ENCODE assay signal across 12 mouse cellular contexts in genomic region chr13:49190876-49191672, GRCm38 (mm10). TPM values are rescaled to one million over a fixed set of nuclear protein-coding genes. Genes with fewer than 3 reads are reported as not detected.
A peak's percentile ranks its signal among the peaks of the same experiment; 100 is the strongest.
DNase-seq lines count a peak whose midpoint lies in the region; ATAC-seq lines count a peak whose summit lies in the region.
"Had no signal": no experiment of that assay in that cellular context is flagged by ENCODE, and none has a peak within 500 bp of the region (broad histone marks: within the 10 kb centered on the region; RNA-seq: fewer than 3 reads in every experiment).

No protein-coding gene starts in this region.

- no peak for DNase-seq in heart, postnatal 36 days
- DNase-seq in embryonic facial prominence, embryonic 10.5 days (ENCODE audit: low spot score), result no peak
- peak; percentile 88 for DNase-seq in kidney, adult 9 months
- no peak for DNase-seq in forebrain, embryonic 14.5 days (ENCODE audit: low spot score)
- no peak for DNase-seq in c-Kit-positive CD71-positive TER-119-positive erythroid progenitor cells, embryonic 14.5 days (ENCODE audit: low spot score)
- no peak for DNase-seq in cerebellum, adult 18-20 months
- DNase-seq: cerebellum, postnatal 10 days; thymus, adult 2 months had no signal

- peaks cover 48 to 55% of the 10 kb centered on the region in 2 experiments for H3K4me1 ChIP-seq in heart, embryonic 14.5 days (ENCODE audit: control insufficient read depth in 2 of 2, insufficient read depth in 2 of 2, low read length in 2 of 2)
- H3K4me1 ChIP-seq in embryonic facial prominence, embryonic 10.5 days, result peaks cover 64% of the 10 kb centered on the region
- H3K4me1 ChIP-seq in liver, embryonic 15.5 days (replicated peaks), result peaks cover 65% of the 10 kb centered on the region
- peaks cover 9% of the 10 kb centered on the region; the same call in 1 of the 2 replicates for H3K4me1 ChIP-seq in forebrain, embryonic 14.5 days (ENCODE audit: control insufficient read depth, insufficient read depth, low read length)

- H3K27me3 ChIP-seq in heart, embryonic 14.5 days (ENCODE audit: control insufficient read depth, insufficient read depth, low read length), result no peaks in the 10 kb centered on the region
- peaks cover 32% of the 10 kb centered on the region for H3K27me3 ChIP-seq in embryonic facial prominence, embryonic 10.5 days (replicated peaks; ENCODE audit: low read depth, poor library complexity, severe bottlenecking)
- no peaks in the 10 kb centered on the region for H3K27me3 ChIP-seq in liver, embryonic 15.5 days
- H3K27me3 ChIP-seq in forebrain, embryonic 14.5 days (replicated peaks; ENCODE audit: control insufficient read depth, insufficient read depth, low read length), result no peaks in the 10 kb centered on the region

- WGBS in heart, embryonic 14.5 days, result 68% methylated on average over 7 of the region's 7 CpGs
- WGBS in embryonic facial prominence, embryonic 10.5 days, result 84% methylated on average over 7 of the region's 7 CpGs
- WGBS in liver, embryonic 15.5 days (ENCODE audit: insufficient replicate concordance), result 47% methylated on average over 7 of the region's 7 CpGs
- WGBS in forebrain, embryonic 14.5 days, result 89% methylated on average over 7 of the region's 7 CpGs

- peak overlapping the region; percentile 8 to 39; a peak in 2 of 4 replicates for H3K27ac ChIP-seq in heart, embryonic 14.5 days (replicated peaks in 1 of 2; ENCODE audit: control insufficient read depth in 1 of 2, insufficient read depth in 1 of 2, low read depth in 2 of 2, low read length in 2 of 2)
- peak overlapping the region; percentile 20; the same call in 1 of the 2 replicates for H3K27ac ChIP-seq in embryonic facial prominence, embryonic 10.5 days (replicated peaks)
- peak overlapping the region; percentile 56; the same call in 1 of the 2 replicates for H3K27ac ChIP-seq in liver, embryonic 15.5 days (replicated peaks)
- no peak overlapping the region for H3K27ac ChIP-seq in forebrain, embryonic 14.5 days (ENCODE audit: low read depth, low read length)
- H3K27ac ChIP-seq: limb, embryonic 12.5 days had no signal

- ATAC-seq in heart, embryonic 14.5 days (ENCODE audit: insufficient number of reproducible peaks, insufficient read depth, low FRiP score, low read depth), result no peak
- no peak for ATAC-seq in liver, embryonic 15.5 days (ENCODE audit: insufficient read depth)
- ATAC-seq in forebrain, embryonic 14.5 days, result no peak
- ATAC-seq: activated CD4-positive, CD25-positive, alpha-beta regulatory T cell, adult 4 months had no signal

- H3K4me2 ChIP-seq in heart, embryonic 14.5 days (ENCODE audit: low read length), result no peak overlapping the region
- H3K4me2 ChIP-seq in liver, embryonic 15.5 days, result peak overlapping the region; percentile 3; the same call in 1 of the 2 replicates
- no peak overlapping the region for H3K4me2 ChIP-seq in forebrain, embryonic 14.5 days (ENCODE audit: low read length)
- H3K4me2 ChIP-seq: limb, embryonic 12.5 days had no signal

- 0 out of 2 replicates have a peak overlapping the region, but pooled peaks have one; percentile 9 for H3K9ac ChIP-seq in heart, embryonic 14.5 days (ENCODE audit: low read length)
- H3K9ac ChIP-seq in liver, embryonic 15.5 days, result no peak overlapping the region
- H3K9ac ChIP-seq in forebrain, embryonic 14.5 days (ENCODE audit: low read length), result no peak overlapping the region
- H3K9ac ChIP-seq: limb, embryonic 12.5 days had no signal

- peaks cover 19% of the 10 kb centered on the region for H3K36me3 ChIP-seq in heart, embryonic 14.5 days (ENCODE audit: control insufficient read depth, insufficient read depth, low read length)
- peaks cover 8% of the 10 kb centered on the region for H3K36me3 ChIP-seq in embryonic facial prominence, embryonic 10.5 days (replicated peaks)
- H3K36me3 ChIP-seq in liver, embryonic 15.5 days (replicated peaks), result peaks cover 9% of the 10 kb centered on the region
- no peaks in the 10 kb centered on the region for H3K36me3 ChIP-seq in forebrain, embryonic 14.5 days (ENCODE audit: control insufficient read depth, insufficient read depth, low read length)

- H3K4me3 ChIP-seq in heart, embryonic 14.5 days (ENCODE audit: control insufficient read depth in 1 of 2, insufficient read depth in 1 of 2, low read depth in 1 of 2, low read length in 2 of 2), result no peak overlapping the region
- H3K4me3 ChIP-seq in embryonic facial prominence, embryonic 10.5 days, result no peak overlapping the region
- no peak overlapping the region for H3K4me3 ChIP-seq in liver, embryonic 15.5 days (replicated peaks)
- no peak overlapping the region for H3K4me3 ChIP-seq in forebrain, embryonic 14.5 days (ENCODE audit: low read depth, low read length)
- H3K4me3 ChIP-seq: limb, embryonic 12.5 days had no signal

- intact Hi-C loops in heart, postnatal 36 days (cut with DNase I), result loop anchor here (1.0 kb wide), 1 partner anchor 23 kb away; no protein-coding TSS in a partner anchor

- H3K9me3 ChIP-seq in heart, embryonic 14.5 days (ENCODE audit: control insufficient read depth, low read length), result no peaks in the 10 kb centered on the region
- H3K9me3 ChIP-seq in embryonic facial prominence, embryonic 10.5 days, result no peaks in the 10 kb centered on the region
- no peaks in the 10 kb centered on the region for H3K9me3 ChIP-seq in liver, embryonic 15.5 days (replicated peaks)
- no peaks in the 10 kb centered on the region for H3K9me3 ChIP-seq in forebrain, embryonic 14.5 days (replicated peaks; ENCODE audit: control insufficient read depth, low read length)
- H3K9me3 ChIP-seq: limb, embryonic 12.5 days had no signal

RNA-seq across cellular contexts. Expression of gene Ninj1, which starts 3.8 kb away (rescaled TPM):
- 85.5 and 87.7 TPM in 2 replicates for polyA plus RNA-seq in heart, embryonic 14.5 days (2014; fragmentation: Nextera tagmentation; extraction: Ambion mirVana)
- 100 to 1,000 TPM; 110 to 136 TPM for total RNA-seq in heart, postnatal 36 days (2021)
- 26.6 and 28.0 TPM in 2 replicates for polyA plus RNA-seq in embryonic facial prominence, embryonic 10.5 days (2016; fragmentation: Nextera tagmentation; extraction: Ambion mirVana)
- 48.7 and 57.1 TPM in 2 replicates for polyA plus RNA-seq in liver, embryonic 15.5 days (2015; fragmentation: Nextera tagmentation; extraction: Ambion mirVana)
- 26.3 and 30.0 TPM in 2 replicates for polyA plus RNA-seq in forebrain, embryonic 14.5 days (2014; fragmentation: Nextera tagmentation; extraction: Ambion mirVana)

RNA-seq across cellular contexts. Expression of gene Card19, which starts 24.8 kb away (rescaled TPM):
- polyA plus RNA-seq in heart, embryonic 14.5 days (2014; fragmentation: Nextera tagmentation; extraction: Ambion mirVana), result 114 and 126 TPM in 2 replicates
- 100 to 1,000 TPM; 152 to 164 TPM for total RNA-seq in heart, postnatal 36 days (2021)
- polyA plus RNA-seq in embryonic facial prominence, embryonic 10.5 days (2016; fragmentation: Nextera tagmentation; extraction: Ambion mirVana), result 31.6 and 35.0 TPM in 2 replicates
- 15.0 and 16.7 TPM in 2 replicates for polyA plus RNA-seq in liver, embryonic 15.5 days (2015; fragmentation: Nextera tagmentation; extraction: Ambion mirVana)
- 20.8 and 23.8 TPM in 2 replicates for polyA plus RNA-seq in forebrain, embryonic 14.5 days (2014; fragmentation: Nextera tagmentation; extraction: Ambion mirVana)

RNA-seq across cellular contexts. Expression of gene Wnk2, which starts 43.3 kb away (rescaled TPM):
- 2.5 and 2.6 TPM in 2 replicates for polyA plus RNA-seq in heart, embryonic 14.5 days (2014; fragmentation: Nextera tagmentation; extraction: Ambion mirVana)
- 10 to 100 TPM; 75.0 to 77.2 TPM for total RNA-seq in heart, postnatal 36 days (2021)
- polyA plus RNA-seq in embryonic facial prominence, embryonic 10.5 days (2016; fragmentation: Nextera tagmentation; extraction: Ambion mirVana), result 2.7 and 2.8 TPM in 2 replicates
- polyA plus RNA-seq in liver, embryonic 15.5 days (2015; fragmentation: Nextera tagmentation; extraction: Ambion mirVana), result 0.10 and 0.21 TPM in 2 replicates
- 14.9 and 17.8 TPM in 2 replicates for polyA plus RNA-seq in forebrain, embryonic 14.5 days (2014; fragmentation: Nextera tagmentation; extraction: Ambion mirVana)
- polyA plus RNA-seq: activated CD4-positive, CD25-positive, alpha-beta regulatory T cell, adult 4 months had no signal

RNA-seq across cellular contexts. Expression of gene Susd3, which starts 57.4 kb away (rescaled TPM):
- polyA plus RNA-seq in heart, embryonic 14.5 days (2014; fragmentation: Nextera tagmentation; extraction: Ambion mirVana), result 1.9 and 2.5 TPM in 2 replicates
- total RNA-seq in heart, postnatal 36 days (2021), result 1 to 10 TPM; 1.1 to 1.3 TPM
- 1.2 and 1.7 TPM in 2 replicates for polyA plus RNA-seq in embryonic facial prominence, embryonic 10.5 days (2016; fragmentation: Nextera tagmentation; extraction: Ambion mirVana)
- polyA plus RNA-seq in liver, embryonic 15.5 days (2015; fragmentation: Nextera tagmentation; extraction: Ambion mirVana), result 1.6 TPM in 2 replicates
- 0.82 and 1.4 TPM in 2 replicates for polyA plus RNA-seq in forebrain, embryonic 14.5 days (2014; fragmentation: Nextera tagmentation; extraction: Ambion mirVana)
